Mouse (Mus musculus) left cerebral cortex, postnatal 14 days (tissue): ENCODE data around the gene Fau. TPM values are rescaled to one million over a fixed set of nuclear protein-coding genes. Genes with fewer than 3 reads are reported as not detected.

ENCODE experiments used
- DNase-seq, 2 experiments: peaks; one replicate each; pipeline ENCODE4 v3.0.0; 2021 to 2022; ENCODE audit warnings: low spot score in 2 of 2, mixed read lengths in 1 of 2
- intact Hi-C: fragments of 180-260 bp; cut with DNase I; formaldehyde crosslinking; loops from one replicate; pipeline ENCODE4 v1.15.1; 2025
- total RNA-seq, 2 experiments: library from RNA; stranded (reverse); gene quantifications; 2 replicates each; pipeline ENCODE4 v1.2.3; 2021

Fau gene
- total RNA-seq, 2 experiments from 2014 or later = 597 to 658 TPM

- intact Hi-C loops = loop anchor here (5.0 kb wide), 1 partner anchor 55 kb away; no protein-coding TSS in a partner anchor
- DNase-seq = peak; percentile 87 to 89
Observed at GRCm38 (mm10) chr19:6067011-6067723, 9.5 kb downstream of the Fau start.

DNA sequence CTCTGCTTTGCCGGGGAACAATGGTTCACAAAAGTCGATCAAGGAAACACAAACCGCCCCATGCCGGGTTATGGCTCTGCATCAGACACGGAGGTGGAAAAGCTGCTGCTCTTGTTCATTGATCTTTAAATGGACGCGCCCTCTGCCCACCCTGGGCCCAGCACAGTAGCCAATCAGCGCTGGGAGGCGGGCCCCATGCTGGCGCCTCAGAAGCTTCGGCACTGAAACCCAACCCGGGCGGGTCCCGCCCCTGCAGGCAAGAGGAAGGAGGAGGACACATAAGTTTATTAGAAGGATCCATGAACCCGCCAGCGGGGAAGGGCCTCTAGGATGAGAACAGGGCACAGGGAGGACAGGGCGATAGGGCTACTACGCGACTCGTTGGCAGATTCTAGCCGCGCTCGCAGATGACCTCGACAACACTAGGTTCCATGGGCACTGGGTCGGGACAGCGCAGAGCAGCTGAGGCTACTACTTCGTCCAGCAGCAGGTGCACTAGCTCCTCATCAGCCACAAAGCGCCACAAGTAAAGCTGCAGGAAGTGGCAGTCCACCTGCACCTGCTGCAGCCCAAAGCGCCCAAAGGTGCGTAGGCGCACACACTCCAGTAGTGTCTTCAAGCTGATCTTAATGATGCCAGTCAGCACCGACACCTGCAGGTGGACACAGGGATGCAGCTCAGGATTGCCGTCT is 10.2 kb downstream of the Fau start, which contains the start of gene Tm7sf2:
TSS of gene Tm7sf2 (minus strand) at position 650 of the 692 bp plus-strand sequence.
- peak; percentile 90 to 91 for DNase-seq
- intact Hi-C loops = loop anchor here (5.0 kb wide), 1 partner anchor 54 kb away; no protein-coding TSS in a partner anchor

DNA sequence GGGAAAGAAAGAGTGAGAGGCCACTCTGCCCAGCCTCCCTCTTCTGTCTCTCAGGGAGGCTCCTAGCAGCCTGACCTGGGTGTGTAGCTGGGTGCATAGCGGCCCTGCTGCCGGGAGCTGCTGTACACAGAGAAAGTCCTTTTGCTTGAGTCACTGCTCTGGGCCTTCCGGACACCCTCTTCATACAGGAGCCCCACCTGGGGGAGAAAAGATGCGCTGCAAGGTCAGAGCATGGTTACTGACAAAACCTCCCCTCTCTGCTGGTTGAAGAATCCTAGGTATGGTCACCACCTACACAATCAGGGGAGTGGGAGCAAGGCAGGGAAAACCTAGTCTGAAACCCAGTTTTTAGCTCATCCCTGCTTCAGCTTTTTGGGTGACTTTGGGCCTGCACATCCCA is 11.3 kb downstream of the Fau start:
- DNase-seq = no peak
- intact Hi-C loops = loop anchor here (5.0 kb wide), 1 partner anchor 53 kb away; no protein-coding TSS in a partner anchor

- DNase-seq = no peak
- intact Hi-C loops = loop anchor here (5.0 kb wide), 1 partner anchor 52 kb away; no protein-coding TSS in a partner anchor
Observed at GRCm38 (mm10) chr19:6069851-6070250, 12.2 kb downstream of the Fau start.

DNA sequence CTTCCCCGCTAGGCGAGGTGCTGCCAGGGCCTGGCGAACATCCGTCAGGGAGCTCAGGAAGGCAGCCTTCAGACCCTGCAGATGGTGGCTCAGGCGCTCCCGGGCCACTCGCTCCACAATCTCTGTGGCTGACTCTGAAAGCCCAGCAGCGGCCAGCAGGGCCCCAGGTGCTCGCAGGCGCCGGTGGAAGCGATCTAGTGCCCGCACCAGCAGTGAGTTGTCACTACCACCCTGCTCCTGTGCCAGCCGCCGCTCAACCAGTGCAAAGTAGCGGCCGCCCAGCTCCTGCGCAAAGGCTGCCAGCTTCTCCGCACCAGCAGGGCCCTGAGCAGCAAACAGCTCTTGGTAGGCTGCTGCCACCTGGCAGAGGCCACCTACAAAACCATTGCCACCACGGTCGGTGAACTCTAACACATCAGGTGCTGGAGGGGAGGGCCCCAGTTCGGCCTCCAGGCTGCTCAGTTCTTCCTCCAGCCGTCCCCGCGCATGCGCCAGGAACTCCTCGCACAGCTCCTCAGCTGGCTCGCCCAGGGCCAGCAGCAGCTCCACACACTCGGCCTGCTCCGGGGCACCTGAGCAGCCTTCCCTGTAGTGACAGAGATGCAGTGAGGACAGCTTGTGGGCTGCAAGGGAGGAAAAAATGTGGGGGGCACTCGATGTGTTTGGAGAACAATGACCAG is 13.1 kb downstream of the Fau start:
- intact Hi-C loops = no loop called here
- DNase-seq = no peak

GRCm38 (mm10) chr19:6071261-6071660 is 13.6 kb downstream of the Fau start:
- intact Hi-C loops = no loop called here
- DNase-seq = no peak

DNA sequence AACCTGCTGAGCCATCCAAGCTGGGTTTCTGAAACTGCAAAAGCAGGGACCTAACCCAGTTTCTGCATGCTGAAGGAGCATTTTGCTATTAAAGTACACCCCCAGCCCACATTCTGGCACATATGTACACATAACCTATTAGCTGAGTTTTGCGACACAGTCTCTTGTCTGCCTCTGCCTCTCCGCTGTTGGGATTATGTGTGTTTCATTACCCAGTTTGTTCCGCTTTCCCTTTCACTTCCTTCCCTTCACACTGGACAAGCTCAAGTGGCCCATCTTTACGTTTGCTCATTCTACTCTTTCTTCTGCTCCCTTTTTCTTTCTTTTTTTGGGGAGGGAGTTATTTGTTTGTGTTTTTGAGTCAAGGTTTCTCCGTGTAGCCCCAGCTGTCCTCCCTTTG is 16.2 kb downstream of the Fau start:
- no peak for DNase-seq
- intact Hi-C loops = no loop called here

- intact Hi-C loops = no loop called here
- peak; percentile 88 to 92 for DNase-seq
Observed at GRCm38 (mm10) chr19:6076564-6077393, 19.1 kb downstream of the Fau start, which contains the start of gene Vps51. TSS of gene Vps51 (minus strand) at chr19:6077231.

- no peak for DNase-seq
- intact Hi-C loops = loop anchor here (10.0 kb wide), 1 partner anchor 255 kb away; the partner anchor contains the start of gene Men1
Observed at GRCm38 (mm10) chr19:6079983-6080480, 22.4 kb downstream of the Fau start, which contains the start of gene Tmem262. TSS of gene Tmem262 (plus strand) at chr19:6080033.

GRCm38 (mm10) chr19:6082156-6082555 is 24.5 kb downstream of the Fau start, which contains the start of gene Gm28374:
TSS of gene Gm28374 (minus strand) at chr19:6082256.
- intact Hi-C loops = loop anchor here (10.0 kb wide), 1 partner anchor 253 kb away; the partner anchor contains the start of gene Men1
- no peak for DNase-seq

- peak; percentile 98 for DNase-seq
- intact Hi-C loops = loop anchor here (2.0 to 10.0 kb wide), 2 partner anchors 34 to 250 kb away; partner anchors contain the start of genes Men1 and Sac3d1
Observed at GRCm38 (mm10) chr19:6084478-6085248, 27.0 kb downstream of the Fau start, which contains the start of the genes Zfpl1 and Cdca5. TSS of gene Zfpl1 (minus strand) at chr19:6084956. TSS of gene Cdca5 (plus strand) at chr19:6084983.

GRCm38 (mm10) chr19:6085417-6085879 is 27.8 kb downstream of the Fau start:
- intact Hi-C loops = loop anchor here (2.0 to 10.0 kb wide), 2 partner anchors 33 to 249 kb away; partner anchors contain the start of genes Men1 and Sac3d1

DNA sequence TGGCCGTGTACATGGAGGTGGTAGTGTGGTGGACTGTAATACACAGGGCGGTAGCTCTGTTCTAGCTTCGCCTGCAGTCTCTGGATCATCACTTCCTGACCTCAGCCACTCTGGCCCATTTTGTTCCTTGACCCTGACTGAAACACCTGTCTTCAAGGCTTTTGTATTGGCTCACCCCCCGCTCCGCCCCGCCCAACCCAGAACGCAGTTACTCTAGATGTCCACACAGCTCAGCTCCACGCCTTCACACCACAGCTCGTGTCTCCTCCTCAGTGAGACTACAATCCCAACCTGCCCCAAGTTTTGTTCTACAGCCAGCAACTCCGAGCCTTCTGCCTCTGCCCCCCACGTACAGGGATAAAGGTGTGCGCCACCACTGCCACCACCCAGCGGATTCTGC is 31.2 kb downstream of the Fau start:
- intact Hi-C loops = loop anchor here (10.0 kb wide), 1 partner anchor 246 kb away; the partner anchor contains the start of gene Men1
- DNase-seq = no peak

More at GRCm38 (mm10) chr19:6085417-6085879, 27.8 kb downstream of the Fau start:
- DNase-seq = peak in 1 of 2 experiments; percentile 39

DNA sequence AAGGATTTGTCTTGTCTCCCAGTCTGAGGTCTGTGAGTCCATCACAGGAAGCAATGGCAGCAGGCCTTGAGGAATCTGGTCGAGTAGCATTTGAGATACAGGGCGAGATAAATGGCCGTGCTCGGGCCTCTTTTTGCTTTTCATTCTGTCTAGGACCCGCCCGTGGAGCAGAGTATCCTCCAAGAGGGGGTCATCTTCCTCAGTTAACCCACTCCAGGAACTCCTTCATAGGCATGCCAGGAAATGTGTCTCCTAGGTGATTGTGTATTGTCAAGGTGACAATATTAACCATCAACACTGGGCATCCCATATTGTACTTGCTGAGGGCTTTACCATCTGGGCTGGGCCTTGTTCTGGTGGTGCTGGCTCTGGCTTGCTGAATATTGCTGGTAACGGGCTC is 36.5 kb downstream of the Fau start, which contains the start of gene AC131692.1:
TSS of gene AC131692.1 (plus strand) at position 301 of the 400 bp plus-strand sequence.
- intact Hi-C loops = no loop called here
- no peak for DNase-seq

GRCm38 (mm10) chr19:6097847-6098246 is 40.2 kb downstream of the Fau start:
- intact Hi-C loops = no loop called here
- DNase-seq = no peak

DNA sequence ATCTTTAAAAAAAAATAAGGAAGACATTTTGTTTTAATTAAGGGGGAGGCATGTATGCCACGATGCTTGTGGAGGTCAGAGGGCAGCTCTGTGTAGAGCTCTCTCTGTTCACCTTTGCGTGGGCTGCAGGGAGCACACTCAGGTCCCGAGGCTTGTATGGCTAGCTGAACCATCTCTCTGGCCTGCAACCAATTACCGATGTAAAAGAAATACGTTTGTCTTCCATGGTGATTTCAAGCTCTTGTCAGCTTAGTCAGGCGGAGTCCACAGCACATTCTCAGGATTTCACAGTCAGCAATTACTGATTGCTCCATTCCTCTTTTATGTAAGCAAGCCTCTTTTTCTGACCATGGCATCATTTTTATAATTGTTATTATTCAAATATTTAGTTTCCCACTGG is 43.5 kb downstream of the Fau start:
- intact Hi-C loops = no loop called here
- DNase-seq = no peak

DNA sequence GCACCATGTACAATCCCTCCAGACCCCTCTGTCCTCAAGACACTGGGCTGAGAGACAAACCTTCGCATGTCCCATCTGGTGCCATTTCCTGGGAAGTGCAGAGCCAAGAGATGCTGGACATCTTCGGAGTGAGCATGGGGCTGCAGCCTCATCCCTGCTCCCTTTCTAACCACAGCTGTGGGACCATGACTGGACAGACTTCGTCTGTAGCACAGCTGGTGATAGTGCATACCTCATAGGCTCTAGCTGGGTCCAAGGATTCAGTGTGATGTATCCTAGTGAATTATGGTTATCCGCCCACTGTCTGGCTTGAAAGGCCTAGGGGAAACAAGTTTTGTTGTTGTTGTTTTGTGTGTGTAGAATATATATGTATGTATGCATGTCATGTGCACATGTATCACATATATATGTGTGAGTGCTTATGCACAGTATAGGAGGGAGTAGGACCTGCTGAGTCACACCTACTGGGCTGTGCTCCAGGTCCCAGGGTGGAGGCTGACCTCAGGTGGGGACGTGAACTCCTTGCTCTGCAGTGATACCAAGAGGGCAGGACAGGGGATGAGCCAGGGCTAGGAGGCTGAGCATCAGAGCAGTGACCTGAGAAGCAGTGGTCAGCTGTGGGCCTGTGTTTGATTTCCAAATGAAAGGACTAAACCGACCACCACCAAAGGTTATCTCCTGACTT is 44.7 kb downstream of the Fau start:
- DNase-seq = no peak
- intact Hi-C loops = no loop called here
